Mouse (Mus musculus): ENCODE results near the gene 4930404H24Rik.
A peak's percentile ranks its signal among the peaks of the same experiment; 100 is the strongest.

The 4930404H24Rik gene

GRCm38 (mm10) chr2:153510136-153510535, 17.5 kb downstream of the 4930404H24Rik start:
- no peak for DNase-seq (ENCODE audit: low spot score)

- DNase-seq (ENCODE audit: low spot score), result no peak
Observed at GRCm38 (mm10) chr2:153511562-153511961, 19.0 kb downstream of the 4930404H24Rik start.

GRCm38 (mm10) chr2:153512416-153513323, 20.1 kb downstream of the 4930404H24Rik start:
- DNase-seq (ENCODE audit: low spot score), result no peak

GRCm38 (mm10) chr2:153513983-153514382, 21.4 kb downstream of the 4930404H24Rik start:
- no peak for DNase-seq (ENCODE audit: low spot score)

- peak; percentile 67 for DNase-seq (ENCODE audit: low spot score)
Observed at GRCm38 (mm10) chr2:153514497-153515380, 22.1 kb downstream of the 4930404H24Rik start.

- DNase-seq (ENCODE audit: low spot score), result no peak
Observed at GRCm38 (mm10) chr2:153515582-153515981, 23.0 kb downstream of the 4930404H24Rik start.

GRCm38 (mm10) chr2:153516961-153517360, 24.4 kb downstream of the 4930404H24Rik start:
- DNase-seq (ENCODE audit: low spot score), result no peak

GRCm38 (mm10) chr2:153520057-153520456, 27.5 kb downstream of the 4930404H24Rik start:
- no peak for DNase-seq (ENCODE audit: low spot score)

GRCm38 (mm10) chr2:153522270-153522669, 29.7 kb downstream of the 4930404H24Rik start:
- no peak for DNase-seq (ENCODE audit: low spot score)

- no peak for DNase-seq (ENCODE audit: low spot score)
Observed at GRCm38 (mm10) chr2:153523143-153523542, 30.6 kb downstream of the 4930404H24Rik start.

- no peak for DNase-seq (ENCODE audit: low spot score)
Observed at GRCm38 (mm10) chr2:153523656-153524055, 31.1 kb downstream of the 4930404H24Rik start.

- no peak for DNase-seq (ENCODE audit: low spot score)
Observed at GRCm38 (mm10) chr2:153524727-153525126, 32.1 kb downstream of the 4930404H24Rik start.

GRCm38 (mm10) chr2:153525906-153526311, 33.3 kb downstream of the 4930404H24Rik start:
- peak; percentile 25 for DNase-seq (ENCODE audit: low spot score)

- no peak for DNase-seq (ENCODE audit: low spot score)
Observed at GRCm38 (mm10) chr2:153526850-153527530, 34.4 kb downstream of the 4930404H24Rik start.

- peak; percentile 32 for DNase-seq (ENCODE audit: low spot score)
Observed at GRCm38 (mm10) chr2:153527580-153528531, 35.3 kb downstream of the 4930404H24Rik start.

- no peak for DNase-seq (ENCODE audit: low spot score)
Observed at GRCm38 (mm10) chr2:153528571-153529364, 36.2 kb downstream of the 4930404H24Rik start.

- peak; percentile 14 for DNase-seq (ENCODE audit: low spot score)
Observed at GRCm38 (mm10) chr2:153529365-153529781, 36.8 kb downstream of the 4930404H24Rik start.

GRCm38 (mm10) chr2:153529931-153530766, 37.6 kb downstream of the 4930404H24Rik start, which contains the start of gene Nol4l:
Gene Nol4l, minus strand, starts transcription at chr2:153529971.
- DNase-seq (ENCODE audit: low spot score), result no peak

GRCm38 (mm10) chr2:153530948-153531347, 38.4 kb downstream of the 4930404H24Rik start:
- no peak for DNase-seq (ENCODE audit: low spot score)
